Mouse (Mus musculus): ENCODE measurements around the gene Atrnl1. TPM values are rescaled to one million over a fixed set of nuclear protein-coding genes. Genes with fewer than 3 reads are reported as not detected.
A peak's percentile ranks its signal among the peaks of the same experiment; 100 is the strongest.

Atrnl1 gene
- polyA plus RNA-seq, 1 experiment = 35.9 TPM

- DNase-seq (ENCODE audit: extremely low spot score in 1 of 2, low spot score in 1 of 2) = no peak
Observed at GRCm38 (mm10) chr19:57679455-57679854, 68.6 kb downstream of the Atrnl1 start.

GRCm38 (mm10) chr19:57686596-57686995, 75.8 kb downstream of the Atrnl1 start:
- DNase-seq (ENCODE audit: extremely low spot score in 1 of 2, low spot score in 1 of 2) = peak; percentile 23 to 43

GRCm38 (mm10) chr19:57692566-57692965, 81.7 kb downstream of the Atrnl1 start:
- DNase-seq (ENCODE audit: extremely low spot score in 1 of 2, low spot score in 1 of 2) = no peak

DNA sequence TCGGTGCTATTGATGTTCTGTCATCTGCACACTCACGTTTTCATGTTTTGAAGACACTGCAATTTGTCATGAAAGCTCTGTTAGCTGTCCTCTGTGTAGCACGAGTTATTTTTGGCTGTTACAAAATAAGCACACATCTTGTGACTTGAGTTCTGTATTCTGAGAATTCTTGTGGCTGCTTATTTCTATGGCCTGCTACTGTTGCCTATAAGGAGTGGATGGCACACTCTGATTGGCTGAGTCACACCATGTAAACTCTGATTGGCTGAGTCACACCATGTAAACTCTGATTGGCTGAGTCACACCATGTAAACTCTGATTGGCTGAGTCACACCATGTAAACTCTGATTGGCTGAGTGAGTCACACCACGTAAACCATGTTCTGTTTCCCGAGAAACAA, 85.9 kb downstream of the Atrnl1 start:
- DNase-seq (ENCODE audit: extremely low spot score in 1 of 2, low spot score in 1 of 2) = peak; percentile 38 to 48

GRCm38 (mm10) chr19:57713138-57713537, 102.3 kb downstream of the Atrnl1 start:
- no peak for DNase-seq (ENCODE audit: extremely low spot score in 1 of 2, low spot score in 1 of 2)

DNA sequence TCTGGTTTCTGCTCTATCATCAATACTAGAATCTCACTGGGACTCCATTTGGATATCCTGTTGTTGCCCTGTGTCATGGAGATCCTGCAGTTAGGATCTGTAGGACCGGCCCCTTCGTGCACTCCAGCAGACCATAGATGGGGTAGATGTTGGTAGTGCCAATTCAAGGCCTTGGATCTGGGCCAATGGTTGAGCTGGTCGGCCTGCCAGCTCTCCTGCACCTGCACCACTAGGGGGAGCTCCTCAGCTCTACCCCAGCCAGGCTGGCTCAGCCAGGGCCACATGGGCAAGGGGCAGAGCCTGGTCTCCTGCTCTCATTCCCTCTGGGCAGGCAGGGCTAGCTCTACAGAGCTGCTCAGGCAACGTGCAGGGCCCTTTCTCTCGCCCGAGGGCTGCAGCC, 114.1 kb downstream of the Atrnl1 start:
- peak in 1 of 2 experiments; percentile 34 for DNase-seq (ENCODE audit: extremely low spot score in 1 of 2, low spot score in 1 of 2)

DNA sequence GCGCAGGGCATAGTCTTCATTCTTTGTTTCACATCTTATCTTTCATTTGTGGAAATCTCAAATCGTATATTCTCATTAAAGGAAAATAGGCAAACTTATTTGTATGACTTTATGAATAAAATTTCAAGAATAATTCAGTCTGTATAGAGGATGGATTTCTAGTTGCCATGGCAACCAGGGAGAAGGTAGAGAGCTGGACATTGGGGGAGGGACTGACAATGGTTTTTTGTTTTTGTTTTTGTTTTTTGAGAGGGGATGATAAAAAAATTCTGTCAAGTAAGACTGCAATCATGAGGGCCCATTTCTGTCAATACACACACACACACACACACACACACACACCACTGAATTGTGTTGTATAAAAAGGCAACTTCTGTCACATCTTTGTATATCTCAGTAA, 114.5 kb downstream of the Atrnl1 start:
- no peak for DNase-seq (ENCODE audit: extremely low spot score in 1 of 2, low spot score in 1 of 2)

GRCm38 (mm10) chr19:57727009-57727408, 116.2 kb downstream of the Atrnl1 start:
- no peak for DNase-seq (ENCODE audit: extremely low spot score in 1 of 2, low spot score in 1 of 2)

- DNase-seq (ENCODE audit: extremely low spot score in 1 of 2, low spot score in 1 of 2) = no peak
Observed at GRCm38 (mm10) chr19:57737475-57737874, 126.6 kb downstream of the Atrnl1 start.

DNA sequence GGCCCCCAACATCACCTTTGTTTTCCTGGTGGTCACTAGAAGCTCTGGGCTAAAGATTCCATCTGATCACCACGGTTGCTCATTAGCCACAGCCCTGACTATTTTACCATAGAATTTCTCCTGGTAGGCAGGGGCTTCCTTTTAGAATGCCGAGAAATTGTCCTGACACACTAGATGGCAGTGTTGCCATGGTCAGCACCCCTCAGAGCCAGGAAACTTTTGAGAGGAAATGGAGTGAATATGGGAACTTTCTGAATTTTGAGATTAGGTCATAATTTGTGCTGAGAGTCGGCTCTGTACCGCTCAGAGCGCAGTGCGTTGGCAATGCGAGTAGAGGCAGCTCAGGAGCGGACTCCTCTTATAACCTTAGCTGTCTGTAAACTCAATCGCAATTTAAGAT, 134.7 kb downstream of the Atrnl1 start:
- peak in 1 of 2 experiments; percentile 70 for DNase-seq (ENCODE audit: extremely low spot score in 1 of 2, low spot score in 1 of 2)

DNA sequence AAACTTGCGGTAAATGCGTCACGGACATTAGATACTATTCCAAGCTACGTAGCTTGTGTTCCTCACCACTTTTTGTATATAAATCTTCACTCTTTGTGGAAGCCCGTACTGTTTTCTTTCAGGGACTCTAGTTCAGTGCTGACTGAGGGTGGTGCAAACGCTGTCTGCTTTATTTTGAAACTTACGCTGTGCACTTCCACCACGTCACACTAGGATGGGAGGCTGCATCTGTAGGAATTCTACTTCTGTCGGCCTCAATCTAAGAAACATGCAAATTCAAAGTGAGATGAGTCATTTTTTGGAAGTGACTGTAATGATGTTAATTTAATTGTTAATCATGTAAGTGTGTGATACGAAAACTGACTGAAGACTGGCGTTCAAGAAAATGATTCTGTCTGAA, 135.7 kb downstream of the Atrnl1 start:
- peak in 1 of 2 experiments; percentile 30 for DNase-seq (ENCODE audit: extremely low spot score in 1 of 2, low spot score in 1 of 2)

GRCm38 (mm10) chr19:57752189-57752588, 141.4 kb downstream of the Atrnl1 start:
- DNase-seq (ENCODE audit: extremely low spot score in 1 of 2, low spot score in 1 of 2) = no peak

GRCm38 (mm10) chr19:57762526-57762925, 151.7 kb downstream of the Atrnl1 start:
- DNase-seq (ENCODE audit: extremely low spot score in 1 of 2, low spot score in 1 of 2) = no peak

GRCm38 (mm10) chr19:57764576-57765371, 153.9 kb downstream of the Atrnl1 start:
- DNase-seq (ENCODE audit: extremely low spot score in 1 of 2, low spot score in 1 of 2) = no peak

GRCm38 (mm10) chr19:57767051-57767450, 156.2 kb downstream of the Atrnl1 start:
- DNase-seq (ENCODE audit: extremely low spot score in 1 of 2, low spot score in 1 of 2) = no peak

DNA sequence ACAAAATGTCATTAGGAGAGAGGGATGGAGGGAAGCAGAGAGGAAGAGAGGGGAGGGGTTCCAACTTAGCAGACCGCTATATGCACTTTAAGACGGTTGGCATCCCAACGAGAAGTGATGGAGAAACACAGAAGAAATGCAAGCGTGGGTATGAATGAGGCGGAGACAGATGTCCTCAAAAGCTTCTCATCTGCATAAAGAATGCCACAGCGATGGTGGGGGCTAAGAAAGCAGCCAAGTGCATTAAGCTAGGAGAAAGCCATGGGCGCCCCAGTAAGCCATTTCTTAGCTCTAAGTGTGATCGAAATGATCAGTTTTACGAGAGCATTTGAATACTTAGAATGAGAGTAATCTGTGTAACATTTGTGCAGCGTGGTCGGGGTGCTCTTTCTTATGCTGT, 157.8 kb downstream of the Atrnl1 start:
- DNase-seq (ENCODE audit: extremely low spot score in 1 of 2, low spot score in 1 of 2) = peak; percentile 13 to 45

DNA sequence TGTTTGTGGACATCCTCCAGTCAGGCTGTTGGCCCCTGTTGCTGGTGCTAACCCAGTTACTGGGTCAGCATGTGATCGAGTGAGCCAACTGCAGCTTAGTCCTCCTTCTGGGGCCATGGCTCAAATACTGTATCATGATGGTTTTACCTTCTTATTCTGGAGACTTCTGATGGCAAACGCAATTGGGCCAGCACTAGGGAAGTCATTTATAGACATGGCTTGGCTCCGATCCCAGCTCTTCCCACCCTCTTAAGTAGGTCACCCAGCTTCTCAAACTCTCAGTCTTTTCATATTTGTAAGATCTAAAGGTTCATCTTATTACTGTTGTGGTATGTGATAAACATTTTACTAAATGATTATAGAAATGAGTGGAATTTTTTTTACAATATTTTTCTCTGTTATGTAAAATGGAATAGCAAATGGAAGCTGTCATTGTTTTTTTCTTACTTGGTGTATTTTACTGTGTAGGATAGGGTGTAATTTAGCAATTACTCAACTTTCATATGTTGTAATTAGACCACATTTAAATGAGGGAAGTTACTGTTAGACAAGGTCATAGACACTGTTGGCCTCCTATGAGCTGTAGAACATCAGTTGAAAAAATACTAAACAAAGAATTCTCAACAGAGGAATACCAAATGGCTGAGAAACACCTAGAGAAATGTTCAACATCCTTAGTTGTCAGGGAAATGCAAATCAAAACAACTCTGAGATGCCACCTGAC, 171.7 kb downstream of the Atrnl1 start:
- DNase-seq (ENCODE audit: extremely low spot score in 1 of 2, low spot score in 1 of 2) = peak; percentile 46 to 66

GRCm38 (mm10) chr19:57786699-57787098, 175.9 kb downstream of the Atrnl1 start:
- DNase-seq (ENCODE audit: extremely low spot score in 1 of 2, low spot score in 1 of 2) = no peak

DNA sequence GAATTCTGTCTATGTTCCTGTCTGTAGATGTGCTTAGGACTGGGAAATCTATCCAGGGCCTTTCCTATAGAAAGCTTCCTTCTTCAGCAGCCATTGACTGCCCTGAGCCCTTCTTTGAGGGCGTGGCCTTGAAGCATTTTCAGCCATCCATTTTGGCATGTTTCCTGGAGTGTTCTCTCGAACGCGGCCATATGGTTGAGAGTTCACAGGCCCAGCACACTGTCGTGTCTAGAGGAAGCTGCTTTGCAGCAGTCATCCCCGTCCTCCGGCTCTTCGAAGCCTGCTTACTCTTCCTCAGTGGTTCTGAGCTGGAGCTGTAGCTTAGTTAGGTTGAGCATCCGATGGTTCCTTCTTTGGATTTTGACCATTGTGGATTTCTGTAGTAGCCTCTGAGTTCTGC, 191.4 kb downstream of the Atrnl1 start:
- no peak for DNase-seq (ENCODE audit: extremely low spot score in 1 of 2, low spot score in 1 of 2)

- DNase-seq (ENCODE audit: extremely low spot score in 1 of 2, low spot score in 1 of 2) = peak in 1 of 2 experiments; percentile 59
Observed at GRCm38 (mm10) chr19:57802771-57803482, 192.1 kb downstream of the Atrnl1 start.

GRCm38 (mm10) chr19:57803483-57803820, 192.6 kb downstream of the Atrnl1 start:
- no peak for DNase-seq (ENCODE audit: extremely low spot score in 1 of 2, low spot score in 1 of 2)
